Mouse (Mus musculus): ENCODE results near the gene Abcf1.

Gene Abcf1

GRCm38 (mm10) chr17:35920384-35920783 lies 49.2 kb downstream of the Abcf1 start:
- DNase-seq (ENCODE audit: low read depth, low spot score): no peak

- no peak for DNase-seq (ENCODE audit: low read depth, low spot score)
Observed at GRCm38 (mm10) chr17:35919864-35920301, 49.7 kb downstream of the Abcf1 start.

- peak; percentile 96 for DNase-seq (ENCODE audit: low read depth, low spot score)
Observed at GRCm38 (mm10) chr17:35919060-35919715, 50.4 kb downstream of the Abcf1 start.

- peak; percentile 70 for DNase-seq (ENCODE audit: low read depth, low spot score)
Observed at GRCm38 (mm10) chr17:35918276-35919059, 51.1 kb downstream of the Abcf1 start.

GRCm38 (mm10) chr17:35917463-35918251 lies 51.9 kb downstream of the Abcf1 start:
- DNase-seq (ENCODE audit: low read depth, low spot score): peak; percentile 74

GRCm38 (mm10) chr17:35917143-35917462 lies 52.5 kb downstream of the Abcf1 start:
- DNase-seq (ENCODE audit: low read depth, low spot score): no peak

- DNase-seq (ENCODE audit: low read depth, low spot score): peak; percentile 100
Observed at GRCm38 (mm10) chr17:35916297-35917142, 53.0 kb downstream of the Abcf1 start, which contains the start of the genes Mrps18b and Ppp1r10. Gene Mrps18b, minus strand, starts transcription at chr17:35916389. Gene Ppp1r10, plus strand, starts transcription at chr17:35916434.

GRCm38 (mm10) chr17:35915538-35916296 lies 53.8 kb downstream of the Abcf1 start:
- DNase-seq (ENCODE audit: low read depth, low spot score): peak; percentile 59

GRCm38 (mm10) chr17:35914975-35915374 lies 54.6 kb downstream of the Abcf1 start:
- DNase-seq (ENCODE audit: low read depth, low spot score): peak; percentile 51

- DNase-seq (ENCODE audit: low read depth, low spot score): peak; percentile 97
Observed at GRCm38 (mm10) chr17:35909919-35910369, 59.6 kb downstream of the Abcf1 start, which contains the start of gene Atat1. Gene Atat1, minus strand, starts transcription at chr17:35910075.

GRCm38 (mm10) chr17:35909186-35909918 lies 60.2 kb downstream of the Abcf1 start:
- peak; percentile 53 for DNase-seq (ENCODE audit: low read depth, low spot score)

- peak; percentile 45 for DNase-seq (ENCODE audit: low read depth, low spot score)
Observed at GRCm38 (mm10) chr17:35907609-35908008, 62.0 kb downstream of the Abcf1 start.
